Mouse (Mus musculus): ENCODE measurements around the gene Havcr2. TPM values are rescaled to one million over a fixed set of nuclear protein-coding genes. Genes with fewer than 3 reads are reported as not detected.

The Havcr2 gene
- total and polyA plus RNA-seq, 2 experiments from 2014 or later, result 0.32 to 0.44 TPM

GRCm38 (mm10) chr11:46474220-46474619, 19.5 kb downstream of the Havcr2 start:
- Histone ChIP-seq H3K36me3 (ENCODE audit: insufficient read depth, low read length) (no peaks in the 10 kb centered on the region), H3K9me3 (ENCODE audit: low read length) (0 out of 2 replicates have a peak, but pooled peaks cover 6% of the 10 kb centered on the region), H3K27ac (ENCODE audit: low read depth, low read length) (no peak overlapping the region), H3K4me2 (ENCODE audit: low read depth, low read length, poor library complexity, severe bottlenecking) (no peak overlapping the region), H3K27me3 (ENCODE audit: insufficient read depth, low read length) (no peaks in the 10 kb centered on the region), H3K9ac (replicated peaks; ENCODE audit: low read length, poor library complexity, severe bottlenecking) (no peak overlapping the region), H3K4me3 (ENCODE audit: low read depth, low read length) (no peak overlapping the region), H3K4me1 (ENCODE audit: insufficient read depth, low read length) (no peaks in the 10 kb centered on the region)
- WGBS, result 96% methylated on average over 4 of the region's 4 CpGs
- no peak for TF ChIP-seq CTCF (IDR thresholded peaks at IDR 0.05)
- ATAC-seq (ENCODE audit: low FRiP score) (no peak), DNase-seq (ENCODE audit: low spot score) (no peak)

- Histone ChIP-seq H3K4me2 (ENCODE audit: low read depth, low read length, poor library complexity, severe bottlenecking) (no peak overlapping the region), H3K27ac (ENCODE audit: low read depth, low read length) (no peak overlapping the region), H3K9ac (replicated peaks; ENCODE audit: low read length, poor library complexity, severe bottlenecking) (no peak overlapping the region), H3K4me3 (ENCODE audit: low read depth, low read length) (no peak overlapping the region), H3K9me3 (ENCODE audit: low read length) (0 out of 2 replicates have a peak, but pooled peaks cover 6% of the 10 kb centered on the region), H3K27me3 (ENCODE audit: insufficient read depth, low read length) (no peaks in the 10 kb centered on the region), H3K4me1 (ENCODE audit: insufficient read depth, low read length) (no peaks in the 10 kb centered on the region), H3K36me3 (ENCODE audit: insufficient read depth, low read length) (no peaks in the 10 kb centered on the region)
- no peak for ATAC-seq (ENCODE audit: low FRiP score)
- no peak for DNase-seq (ENCODE audit: low spot score)
- TF ChIP-seq CTCF (IDR thresholded peaks at IDR 0.05), result no peak
- WGBS, result 82% methylated on average over 9 of the region's 9 CpGs
Measured at GRCm38 (mm10) chr11:46479311-46479710, 24.6 kb downstream of the Havcr2 start.

GRCm38 (mm10) chr11:46480517-46480916, 25.8 kb downstream of the Havcr2 start:
- Histone ChIP-seq H3K4me1 (ENCODE audit: insufficient read depth, low read length) (no peaks in the 10 kb centered on the region), H3K27ac (ENCODE audit: low read depth, low read length) (no peak overlapping the region), H3K36me3 (ENCODE audit: insufficient read depth, low read length) (no peaks in the 10 kb centered on the region), H3K4me2 (ENCODE audit: low read depth, low read length, poor library complexity, severe bottlenecking) (no peak overlapping the region), H3K4me3 (ENCODE audit: low read depth, low read length) (no peak overlapping the region), H3K27me3 (ENCODE audit: insufficient read depth, low read length) (no peaks in the 10 kb centered on the region), H3K9ac (replicated peaks; ENCODE audit: low read length, poor library complexity, severe bottlenecking) (no peak overlapping the region), H3K9me3 (ENCODE audit: low read length) (no peaks in the 10 kb centered on the region)
- WGBS, result 87% methylated on average over 7 of the region's 7 CpGs
- no peak for DNase-seq (ENCODE audit: low spot score)
- no peak for ATAC-seq (ENCODE audit: low FRiP score)
- no peak for TF ChIP-seq CTCF (IDR thresholded peaks at IDR 0.05)

- H3K27ac ChIP-seq (ENCODE audit: low read depth, low read length), result no peak overlapping the region
- no peak overlapping the region for H3K9ac ChIP-seq (replicated peaks; ENCODE audit: low read length, poor library complexity, severe bottlenecking)
- 4% methylated on average over 1 of the region's 1 CpGs for WGBS
- no peak overlapping the region for H3K4me2 ChIP-seq (ENCODE audit: low read depth, low read length, poor library complexity, severe bottlenecking)
- DNase-seq (ENCODE audit: low spot score) (peak; percentile 5), ATAC-seq (ENCODE audit: low FRiP score) (no peak)
- peak; percentile 24; the same call in 1 of the 2 replicates for TF ChIP-seq CTCF (IDR thresholded peaks at IDR 0.05)
- H3K9me3 ChIP-seq (ENCODE audit: low read length), result no peaks in the 10 kb centered on the region
- H3K4me3 ChIP-seq (ENCODE audit: low read depth, low read length), result no peak overlapping the region
- H3K27me3 ChIP-seq (ENCODE audit: insufficient read depth, low read length), result no peaks in the 10 kb centered on the region
- H3K36me3 ChIP-seq (ENCODE audit: insufficient read depth, low read length), result no peaks in the 10 kb centered on the region
- H3K4me1 ChIP-seq (ENCODE audit: insufficient read depth, low read length), result no peaks in the 10 kb centered on the region
Measured at GRCm38 (mm10) chr11:46488231-46488630, 33.5 kb downstream of the Havcr2 start.

- no peak overlapping the region for H3K27ac ChIP-seq (ENCODE audit: low read depth, low read length)
- no peaks in the 10 kb centered on the region for H3K9me3 ChIP-seq (ENCODE audit: low read length)
- 81% methylated on average over 2 of the region's 2 CpGs for WGBS
- H3K4me2 ChIP-seq (ENCODE audit: low read depth, low read length, poor library complexity, severe bottlenecking), result no peak overlapping the region
- H3K9ac ChIP-seq (replicated peaks; ENCODE audit: low read length, poor library complexity, severe bottlenecking), result no peak overlapping the region
- no peaks in the 10 kb centered on the region for H3K36me3 ChIP-seq (ENCODE audit: insufficient read depth, low read length)
- no peak for ATAC-seq (ENCODE audit: low FRiP score)
- no peak for DNase-seq (ENCODE audit: low spot score)
- H3K4me3 ChIP-seq (ENCODE audit: low read depth, low read length), result no peak overlapping the region
- no peak for TF ChIP-seq CTCF (IDR thresholded peaks at IDR 0.05)
- H3K27me3 ChIP-seq (ENCODE audit: insufficient read depth, low read length), result no peaks in the 10 kb centered on the region
- no peaks in the 10 kb centered on the region for H3K4me1 ChIP-seq (ENCODE audit: insufficient read depth, low read length)
Measured at GRCm38 (mm10) chr11:46488650-46489049, 33.9 kb downstream of the Havcr2 start.

GRCm38 (mm10) chr11:46507146-46507545, 52.4 kb downstream of the Havcr2 start:
- ATAC-seq (ENCODE audit: low FRiP score), result no peak
- no peak for DNase-seq (ENCODE audit: low spot score)
- WGBS, result 82% methylated on average over 3 of the region's 3 CpGs
- no peak overlapping the region for H3K4me3 ChIP-seq (ENCODE audit: low read depth, low read length)
- H3K9ac ChIP-seq (replicated peaks; ENCODE audit: low read length, poor library complexity, severe bottlenecking), result no peak overlapping the region
- no peak for TF ChIP-seq CTCF (IDR thresholded peaks at IDR 0.05)
- no peak overlapping the region for H3K4me2 ChIP-seq (ENCODE audit: low read depth, low read length, poor library complexity, severe bottlenecking)
- H3K27me3 ChIP-seq (ENCODE audit: insufficient read depth, low read length), result no peaks in the 10 kb centered on the region
- H3K36me3 ChIP-seq (ENCODE audit: insufficient read depth, low read length), result no peaks in the 10 kb centered on the region
- no peaks in the 10 kb centered on the region for H3K9me3 ChIP-seq (ENCODE audit: low read length)
- no peak overlapping the region for H3K27ac ChIP-seq (ENCODE audit: low read depth, low read length)
- no peaks in the 10 kb centered on the region for H3K4me1 ChIP-seq (ENCODE audit: insufficient read depth, low read length)

Measured in midbrain, postnatal 0 days (tissue).